Mouse (Mus musculus): ENCODE data around the gene Trim41. TPM values are rescaled to one million over a fixed set of nuclear protein-coding genes. Genes with fewer than 3 reads are reported as not detected.

Trim41 gene
- total RNA-seq, 1 experiment, result 47.8 TPM

DNA sequence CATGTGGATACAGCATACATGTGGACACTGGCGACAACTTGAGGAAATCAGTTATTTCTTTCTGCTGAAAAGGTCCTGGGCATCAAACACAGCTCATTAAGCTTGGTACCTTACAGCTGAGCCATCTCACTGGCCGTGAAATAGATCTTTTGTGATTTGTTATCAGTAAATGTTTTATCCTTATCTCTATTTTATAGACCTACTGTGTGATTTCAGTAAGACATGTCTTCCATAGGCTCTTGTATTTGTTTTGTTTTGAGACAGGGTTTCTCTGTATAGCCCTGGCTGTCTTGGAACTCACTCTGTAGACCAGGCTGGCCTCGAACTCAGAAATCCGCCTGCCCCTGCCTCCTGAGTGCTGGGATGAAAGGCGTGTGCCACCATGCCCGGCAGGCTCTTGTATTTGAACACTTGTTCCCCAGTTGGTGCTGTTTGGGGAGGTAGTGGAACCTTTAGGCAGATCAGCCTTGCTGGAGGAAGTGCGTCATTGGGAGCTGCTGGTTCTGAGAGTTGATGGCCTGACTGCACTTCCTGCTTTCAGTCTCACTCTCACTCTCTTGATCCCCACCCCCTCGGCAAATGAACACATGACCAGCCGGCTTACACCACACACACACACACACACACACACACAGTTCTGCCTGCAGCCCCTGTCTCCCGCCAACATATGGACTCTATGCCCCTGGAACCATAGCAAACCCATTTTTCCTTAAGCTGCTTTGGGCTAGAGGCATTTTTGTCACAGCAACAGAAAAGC is 29.5 kb downstream of the Trim41 start:
- H3K9ac ChIP-seq (ENCODE audit: insufficient read depth, low read depth, low read length, poor library complexity, severe bottlenecking), result 0 out of 2 replicates have a peak overlapping the region, but pooled peaks have one; percentile 13
- H3K4me1 ChIP-seq (ENCODE audit: control insufficient read depth in 2 of 2, insufficient read depth in 2 of 2, low read length in 2 of 2, poor library complexity in 1 of 2), result peaks cover 3 to 8% of the 10 kb centered on the region in 2 experiments; a peak in 2 of 4 replicates
- no peaks in the 10 kb centered on the region for H3K36me3 ChIP-seq (ENCODE audit: control insufficient read depth, insufficient read depth, low read length, poor library complexity, severe bottlenecking)
- no peak for DNase-seq (ENCODE audit: low read depth, low spot score)
- in situ Hi-C loops (cut with MboI; ENCODE audit: low sequenced_read_pairs in 2 of 2, unreplicated experiment in 2 of 2), result loop anchor here (5.0 kb wide), 2 partner anchors 65 to 70 kb away; no protein-coding TSS in a partner anchor
- TF ChIP-seq CHD2 (IDR thresholded peaks at IDR 0.05; ENCODE audit: low read depth, low read length), result no peak
- TF ChIP-seq ZC3H11A (IDR thresholded peaks at IDR 0.05; ENCODE audit: borderline replicate concordance, low read depth, low read length), result no peak
- TF ChIP-seq HCFC1 (IDR thresholded peaks at IDR 0.05; ENCODE audit: borderline replicate concordance, insufficient read depth, low read length), result no peak
- no peak for TF ChIP-seq MAFK (IDR thresholded peaks at IDR 0.05; ENCODE audit: insufficient read depth, low read depth, low read length)
- no peak for TF ChIP-seq ZNF384 (IDR thresholded peaks at IDR 0.05; ENCODE audit: low read depth, low read length)
- H3K27ac ChIP-seq (ENCODE audit: insufficient read depth, low read depth, low read length, poor library complexity, severe bottlenecking), result no peak overlapping the region
- H3K9me3 ChIP-seq (ENCODE audit: control insufficient read depth, insufficient read depth, low read depth, low read length), result no peaks in the 10 kb centered on the region
- H3K4me3 ChIP-seq (ENCODE audit: insufficient read depth in 1 of 2, low read depth in 1 of 2, low read length in 2 of 2, poor library complexity in 1 of 2, severe bottlenecking in 1 of 2), result peak overlapping the region; percentile 27 to 62; a peak in 3 of 4 replicates

DNA sequence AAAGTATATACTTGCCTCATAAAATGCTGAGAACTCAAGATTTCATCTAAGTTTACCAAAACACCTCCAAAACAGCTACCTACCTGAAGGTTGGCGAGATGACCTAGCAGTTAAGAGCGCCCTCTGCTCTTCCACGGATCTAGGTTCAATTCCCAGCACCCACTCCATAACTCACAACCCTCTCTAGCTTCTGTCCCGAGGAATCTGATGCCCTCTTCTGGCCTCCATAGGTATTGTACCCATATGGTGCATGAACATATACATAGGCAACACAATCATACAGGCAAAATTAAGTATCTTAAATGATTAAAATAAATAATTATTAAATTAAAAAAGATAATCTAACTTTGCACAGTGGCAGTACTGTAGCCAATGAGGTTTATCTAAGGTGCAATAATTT is 34.9 kb downstream of the Trim41 start:
- no peak overlapping the region for H3K27ac ChIP-seq (ENCODE audit: insufficient read depth, low read depth, low read length, poor library complexity, severe bottlenecking)
- TF ChIP-seq HCFC1 (IDR thresholded peaks at IDR 0.05; ENCODE audit: borderline replicate concordance, insufficient read depth, low read length) (no peak), ZNF384 (IDR thresholded peaks at IDR 0.05; ENCODE audit: low read depth, low read length) (no peak), CHD2 (IDR thresholded peaks at IDR 0.05; ENCODE audit: low read depth, low read length) (no peak), MAFK (IDR thresholded peaks at IDR 0.05; ENCODE audit: insufficient read depth, low read depth, low read length) (no peak), ZC3H11A (IDR thresholded peaks at IDR 0.05; ENCODE audit: borderline replicate concordance, low read depth, low read length) (no peak)
- in situ Hi-C loops (cut with MboI; ENCODE audit: low sequenced_read_pairs in 2 of 2, unreplicated experiment in 2 of 2), result no loop called here

DNA sequence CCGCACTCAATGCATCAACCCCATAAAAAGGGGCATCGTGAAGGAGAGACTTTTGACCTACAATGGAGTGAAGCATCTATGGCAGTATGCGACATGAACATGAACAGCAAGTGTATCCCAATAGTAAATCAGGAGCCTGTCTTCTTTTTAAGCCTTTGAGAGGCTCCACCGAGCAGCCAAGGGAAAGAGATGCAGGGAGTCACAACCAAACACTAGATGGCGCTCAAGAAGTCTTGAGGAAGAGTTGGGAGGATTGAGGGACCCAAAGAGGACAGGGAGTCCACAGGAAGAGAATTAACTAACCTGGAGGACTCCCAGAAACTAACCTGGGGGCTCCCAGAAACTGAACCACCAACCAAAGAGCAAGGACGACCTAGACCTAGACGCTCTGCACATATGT is 37.7 kb downstream of the Trim41 start:
- H3K36me3 ChIP-seq (ENCODE audit: control insufficient read depth, insufficient read depth, low read length, poor library complexity, severe bottlenecking), result no peaks in the 10 kb centered on the region
- H3K4me1 ChIP-seq (ENCODE audit: control insufficient read depth in 2 of 2, insufficient read depth in 2 of 2, low read length in 2 of 2, poor library complexity in 1 of 2), result peaks cover 1 to 12% of the 10 kb centered on the region in 2 experiments; a peak in 3 of 4 replicates
- H3K9me3 ChIP-seq (ENCODE audit: control insufficient read depth, insufficient read depth, low read depth, low read length), result no peaks in the 10 kb centered on the region
- no peak overlapping the region for H3K9ac ChIP-seq (ENCODE audit: insufficient read depth, low read depth, low read length, poor library complexity, severe bottlenecking)
- in situ Hi-C loops (cut with MboI; ENCODE audit: low sequenced_read_pairs in 2 of 2, unreplicated experiment in 2 of 2), result loop anchor here in 1 of 2 experiments (10.0 kb wide), 1 partner anchor 325 kb away; no protein-coding TSS in a partner anchor
- peak overlapping the region; percentile 29 to 73; a peak in 3 of 4 replicates for H3K4me3 ChIP-seq (ENCODE audit: insufficient read depth in 1 of 2, low read depth in 1 of 2, low read length in 2 of 2, poor library complexity in 1 of 2, severe bottlenecking in 1 of 2)
- DNase-seq (ENCODE audit: low read depth, low spot score), result peak; percentile 81
- H3K27ac ChIP-seq (ENCODE audit: insufficient read depth, low read depth, low read length, poor library complexity, severe bottlenecking), result no peak overlapping the region
- TF ChIP-seq HCFC1 (IDR thresholded peaks at IDR 0.05; ENCODE audit: borderline replicate concordance, insufficient read depth, low read length) (0 out of 2 replicates have a peak, but pooled peaks have one; percentile 26), ZC3H11A (IDR thresholded peaks at IDR 0.05; ENCODE audit: borderline replicate concordance, low read depth, low read length) (no peak)

More for the DNA sequence above, 34.9 kb downstream of the Trim41 start:
- no peak overlapping the region for H3K9ac ChIP-seq (ENCODE audit: insufficient read depth, low read depth, low read length, poor library complexity, severe bottlenecking)
- H3K36me3 ChIP-seq (ENCODE audit: control insufficient read depth, insufficient read depth, low read length, poor library complexity, severe bottlenecking), result no peaks in the 10 kb centered on the region
- H3K9me3 ChIP-seq (ENCODE audit: control insufficient read depth, insufficient read depth, low read depth, low read length), result no peaks in the 10 kb centered on the region
- H3K4me1 ChIP-seq (ENCODE audit: control insufficient read depth in 2 of 2, insufficient read depth in 2 of 2, low read length in 2 of 2, poor library complexity in 1 of 2), result peaks cover 1 to 8% of the 10 kb centered on the region in 2 experiments; a peak in 3 of 4 replicates
- peak; percentile 39 for DNase-seq (ENCODE audit: low read depth, low spot score)
- H3K4me3 ChIP-seq (ENCODE audit: insufficient read depth in 1 of 2, low read depth in 1 of 2, low read length in 2 of 2, poor library complexity in 1 of 2, severe bottlenecking in 1 of 2), result no peak overlapping the region

DNA sequence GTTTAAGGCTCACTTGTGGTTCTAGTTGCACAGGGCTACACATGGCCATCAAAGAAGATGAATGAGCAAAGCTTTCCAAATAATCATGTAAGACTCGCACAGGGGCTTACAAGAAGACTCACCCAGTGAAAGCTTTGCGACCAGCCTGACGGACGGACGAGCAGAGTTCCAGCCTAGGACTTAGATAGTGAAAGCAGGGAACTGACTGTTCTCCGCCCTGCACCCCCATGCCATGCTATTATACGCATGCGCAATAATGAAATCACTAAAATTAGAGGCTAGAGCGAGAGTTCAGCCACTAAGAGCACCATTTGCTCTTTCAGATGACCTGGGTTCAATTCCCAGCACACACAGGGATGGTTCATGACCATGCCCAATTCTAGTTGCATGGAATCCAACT is 39.9 kb downstream of the Trim41 start:
- Histone ChIP-seq H3K36me3 (ENCODE audit: control insufficient read depth, insufficient read depth, low read length, poor library complexity, severe bottlenecking) (no peaks in the 10 kb centered on the region), H3K4me3 (ENCODE audit: insufficient read depth in 1 of 2, low read depth in 1 of 2, low read length in 2 of 2, poor library complexity in 1 of 2, severe bottlenecking in 1 of 2) (no peak overlapping the region), H3K9ac (ENCODE audit: insufficient read depth, low read depth, low read length, poor library complexity, severe bottlenecking) (no peak overlapping the region), H3K4me1 (ENCODE audit: control insufficient read depth in 2 of 2, insufficient read depth in 2 of 2, low read length in 2 of 2, poor library complexity in 1 of 2) (peaks cover 1 to 9% of the 10 kb centered on the region in 2 experiments; a peak in 3 of 4 replicates), H3K27ac (ENCODE audit: insufficient read depth, low read depth, low read length, poor library complexity, severe bottlenecking) (no peak overlapping the region), H3K9me3 (ENCODE audit: control insufficient read depth, insufficient read depth, low read depth, low read length) (no peaks in the 10 kb centered on the region)
- in situ Hi-C loops (cut with MboI; ENCODE audit: low sequenced_read_pairs in 2 of 2, unreplicated experiment in 2 of 2), result loop anchor here in 1 of 2 experiments (10.0 kb wide), 1 partner anchor 327 kb away; no protein-coding TSS in a partner anchor
- no peak for DNase-seq (ENCODE audit: low read depth, low spot score)
- TF ChIP-seq HCFC1 (IDR thresholded peaks at IDR 0.05; ENCODE audit: borderline replicate concordance, insufficient read depth, low read length), result no peak

Data from ES-E14 (cell line).